Mouse (Mus musculus) stomach, embryonic 16.5 days (tissue): Measurements from ENCODE around the gene Card11. TPM values are rescaled to one million over a fixed set of nuclear protein-coding genes. Genes with fewer than 3 reads are reported as not detected.

Experiments
- ATAC-seq: fragments of 200-750 bp; cut with Nextera tagmentation; 2 replicates; pipeline ENCODE4 v1.8.0; 2017; ENCODE audit warnings: moderate number of reproducible peaks, moderate TSS enrichment; ENCODE audit not compliant: insufficient read depth, low FRiP score
- H3K27ac ChIP-seq: fragments of 300-500 bp; sonication (generic); 2 replicates; pipeline ENCODE4 v1.5.1; 2014; ENCODE audit warnings: low read length
- H3K27me3 ChIP-seq: fragments of 300-500 bp; sonication (generic); 2 replicates; pipeline ENCODE4 v1.6.1; 2014; ENCODE audit warnings: low read length, control low read depth, mixed read lengths; ENCODE audit not compliant: control insufficient read depth, insufficient read depth
- H3K36me3 ChIP-seq: fragments of 300-500 bp; sonication (generic); 2 replicates; pipeline ENCODE4 v1.6.1; 2014; ENCODE audit warnings: low read length; ENCODE audit not compliant: control insufficient read depth, insufficient read depth
- H3K4me1 ChIP-seq: fragments of 300-500 bp; sonication (generic); 2 replicates; pipeline ENCODE4 v1.6.1; 2014; ENCODE audit warnings: low read length, control low read depth, mixed read lengths; ENCODE audit not compliant: control insufficient read depth, insufficient read depth
- H3K4me2 ChIP-seq: fragments of 300-500 bp; sonication (generic); 2 replicates; pipeline ENCODE4 v1.6.1; 2014; ENCODE audit warnings: low read depth, low read length, mixed read lengths
- H3K4me3 ChIP-seq: fragments of 300-500 bp; sonication (generic); replicated peaks from 2 replicates; pipeline ENCODE4 v1.5.1; 2014; ENCODE audit warnings: mild to moderate bottlenecking, low read length
- H3K9ac ChIP-seq: fragments of 300-500 bp; sonication (generic); 2 replicates; pipeline ENCODE4 v1.6.1; 2014; ENCODE audit warnings: low read length
- H3K9me3 ChIP-seq: fragments of 300-500 bp; sonication (generic); replicated peaks from 2 replicates; pipeline ENCODE4 v1.6.1; 2016; ENCODE audit warnings: low read length, control low read depth; ENCODE audit not compliant: control insufficient read depth
- WGBS: fragments of 180-500 bp; shearing (Covaris S2); extraction: QIAGEN DNeasy Blood & Tissue Kit; methylation state at CpG from one replicate; pipeline ENCODE4 v1.1.7; 2014; 5-methylcytosine and 5-hydroxymethylcytosine counted together
- polyA plus RNA-seq: library from polyadenylated mRNA; unstranded; fragments of >200 nt; fragmentation: Nextera tagmentation; extraction: Ambion mirVana; gene quantifications from 2 replicates; pipeline ENCODE4 v1.2.1, GENCODE M21; 2015

Card11 gene
- polyA plus RNA-seq, 1 experiment from 2014 or later = 0.37 TPM

DNA sequence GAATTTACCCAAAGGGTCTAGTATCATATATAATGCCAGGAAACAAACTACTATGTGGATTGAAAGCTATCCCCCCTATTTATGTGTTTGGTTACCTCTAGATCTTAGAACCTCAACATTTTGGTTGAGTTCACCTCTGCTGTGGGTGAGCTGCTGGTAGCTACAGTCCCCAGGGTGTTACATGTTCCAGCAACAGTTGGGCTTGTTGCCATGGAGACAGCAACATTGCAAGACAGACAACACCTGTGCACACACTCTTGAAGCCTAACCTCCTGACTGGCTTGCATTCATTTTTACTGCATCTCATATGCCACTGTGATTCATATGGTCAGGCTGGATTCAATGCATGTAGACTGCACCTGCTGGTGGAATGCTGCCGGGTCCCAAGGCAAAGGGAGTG lies 32.6 kb upstream of the Card11 start:
- H3K27ac ChIP-seq = no peak overlapping the region
- no peak overlapping the region for H3K9ac ChIP-seq
- H3K27me3 ChIP-seq = no peaks in the 10 kb centered on the region
- WGBS = 71% methylated on average over 1 of the region's 1 CpGs
- H3K36me3 ChIP-seq = no peaks in the 10 kb centered on the region
- no peaks in the 10 kb centered on the region; the same call in 1 of the 2 replicates for H3K9me3 ChIP-seq
- H3K4me2 ChIP-seq = no peak overlapping the region
- no peaks in the 10 kb centered on the region for H3K4me1 ChIP-seq
- no peak overlapping the region for H3K4me3 ChIP-seq
- no peak for ATAC-seq

DNA sequence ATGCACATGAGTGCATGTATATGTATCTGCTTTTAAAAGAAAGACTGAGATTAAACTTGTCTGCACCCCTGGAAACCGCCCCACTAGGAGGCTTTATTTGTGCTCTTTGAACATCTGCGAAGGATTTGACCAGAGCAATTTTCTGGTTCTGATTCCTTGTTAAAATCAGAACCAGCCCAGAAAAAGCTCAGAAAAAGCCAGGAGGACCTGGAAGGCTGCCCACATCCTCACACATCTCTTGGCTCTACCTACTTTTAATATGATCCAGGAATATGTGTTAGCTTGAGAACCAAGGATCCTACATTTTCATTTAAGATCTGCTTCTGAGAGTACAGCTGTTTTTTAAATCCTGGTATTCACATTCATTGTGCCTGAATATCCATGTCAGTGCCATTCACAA lies 29.0 kb upstream of the Card11 start:
- no peak for ATAC-seq
- no peak overlapping the region for H3K4me3 ChIP-seq
- H3K9me3 ChIP-seq = no peaks in the 10 kb centered on the region; the same call in 1 of the 2 replicates
- H3K36me3 ChIP-seq = no peaks in the 10 kb centered on the region
- no peak overlapping the region for H3K4me2 ChIP-seq
- no peak overlapping the region for H3K27ac ChIP-seq
- no peaks in the 10 kb centered on the region for H3K27me3 ChIP-seq
- 75% methylated on average over 2 of the region's 2 CpGs for WGBS
- no peak overlapping the region for H3K9ac ChIP-seq
- H3K4me1 ChIP-seq = no peaks in the 10 kb centered on the region

- no peak for ATAC-seq
- no peaks in the 10 kb centered on the region for H3K36me3 ChIP-seq
- H3K4me2 ChIP-seq = no peak overlapping the region
- H3K9ac ChIP-seq = no peak overlapping the region
- no peaks in the 10 kb centered on the region for H3K27me3 ChIP-seq
- H3K27ac ChIP-seq = no peak overlapping the region
- H3K4me3 ChIP-seq = no peak overlapping the region
- H3K4me1 ChIP-seq = no peaks in the 10 kb centered on the region
- 97% methylated on average over 3 of the region's 3 CpGs for WGBS
- H3K9me3 ChIP-seq = no peaks in the 10 kb centered on the region
These were observed 25.3 kb upstream of the Card11 start for GRCm38 (mm10) chr5:141025635-141026034.

DNA sequence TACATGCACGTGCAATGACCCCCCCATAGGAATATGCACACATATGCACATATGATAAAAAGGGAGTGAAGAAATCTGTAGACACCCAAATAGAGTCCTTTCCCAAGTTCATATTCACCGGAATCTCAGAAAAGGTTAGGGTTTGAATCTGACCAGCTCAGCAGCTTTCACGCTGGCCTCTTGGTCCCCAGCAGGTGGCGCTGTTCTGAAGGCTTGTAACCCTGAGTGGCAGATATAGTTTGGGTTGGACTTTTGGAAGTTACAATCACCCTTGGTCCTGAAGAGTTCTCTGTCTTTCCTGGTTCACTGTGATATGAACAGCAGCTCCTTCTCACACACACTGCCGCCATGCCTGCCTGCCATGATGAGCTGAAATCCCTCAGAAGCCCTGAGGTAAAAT lies 24.1 kb upstream of the Card11 start:
- 65% methylated on average over 5 of the region's 5 CpGs for WGBS
- H3K36me3 ChIP-seq = no peaks in the 10 kb centered on the region
- H3K27ac ChIP-seq = no peak overlapping the region
- no peak overlapping the region for H3K9ac ChIP-seq
- no peaks in the 10 kb centered on the region for H3K4me1 ChIP-seq
- no peaks in the 10 kb centered on the region for H3K9me3 ChIP-seq
- ATAC-seq = no peak
- no peak overlapping the region for H3K4me3 ChIP-seq
- no peak overlapping the region for H3K4me2 ChIP-seq
- H3K27me3 ChIP-seq = no peaks in the 10 kb centered on the region

DNA sequence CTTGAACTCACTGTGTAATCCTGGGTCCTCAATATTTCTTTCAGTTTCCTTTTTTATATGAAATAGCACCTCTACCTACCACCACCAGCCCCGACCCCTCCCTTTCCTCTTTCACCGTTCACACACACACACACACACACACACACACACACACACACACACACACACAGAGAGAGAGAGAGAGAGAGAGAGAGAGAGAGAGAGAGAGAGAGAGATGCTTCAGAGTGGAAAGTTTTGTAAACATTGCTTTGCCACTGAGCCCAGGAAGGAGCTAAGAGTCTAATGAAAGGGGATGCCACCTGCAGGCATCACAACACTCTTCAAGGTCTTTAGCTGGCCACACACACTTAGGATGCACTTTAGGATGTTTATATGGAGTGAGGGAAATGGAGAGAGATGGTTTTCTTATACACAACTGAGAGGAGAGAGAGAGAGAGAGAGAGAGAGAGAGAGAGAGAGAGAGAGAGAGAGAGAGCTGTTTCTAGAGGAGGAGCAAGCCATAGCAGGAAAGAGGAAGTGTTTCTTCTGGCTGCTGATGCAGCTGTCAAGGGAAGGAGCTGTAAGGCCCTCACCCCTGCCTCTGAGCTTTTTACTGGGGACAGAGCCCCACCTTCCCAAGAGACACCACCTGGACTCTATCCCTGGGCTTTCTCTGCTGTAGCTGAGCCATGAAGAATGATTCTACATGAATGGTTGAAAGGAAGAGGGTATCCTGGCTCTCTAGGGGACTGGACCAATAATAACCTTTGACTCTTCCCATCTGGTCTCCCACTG lies 17.7 kb upstream of the Card11 start:
- Histone ChIP-seq H3K4me2 (no peak overlapping the region), H3K4me1 (no peaks in the 10 kb centered on the region), H3K9ac (no peak overlapping the region), H3K36me3 (no peaks in the 10 kb centered on the region), H3K27me3 (no peaks in the 10 kb centered on the region), H3K9me3 (no peaks in the 10 kb centered on the region), H3K27ac (no peak overlapping the region), H3K4me3 (no peak overlapping the region)
- WGBS = 59% methylated on average over 2 of the region's 2 CpGs
- ATAC-seq = no peak

- Histone ChIP-seq H3K9me3 (no peaks in the 10 kb centered on the region), H3K27me3 (no peaks in the 10 kb centered on the region), H3K36me3 (no peaks in the 10 kb centered on the region), H3K4me2 (no peak overlapping the region), H3K9ac (no peak overlapping the region), H3K4me3 (no peak overlapping the region), H3K27ac (no peak overlapping the region), H3K4me1 (no peaks in the 10 kb centered on the region)
- 65% methylated on average over 1 of the region's 1 CpGs for WGBS
- ATAC-seq = no peak
These were observed 15.7 kb upstream of the Card11 start for GRCm38 (mm10) chr5:141016082-141016481.

DNA sequence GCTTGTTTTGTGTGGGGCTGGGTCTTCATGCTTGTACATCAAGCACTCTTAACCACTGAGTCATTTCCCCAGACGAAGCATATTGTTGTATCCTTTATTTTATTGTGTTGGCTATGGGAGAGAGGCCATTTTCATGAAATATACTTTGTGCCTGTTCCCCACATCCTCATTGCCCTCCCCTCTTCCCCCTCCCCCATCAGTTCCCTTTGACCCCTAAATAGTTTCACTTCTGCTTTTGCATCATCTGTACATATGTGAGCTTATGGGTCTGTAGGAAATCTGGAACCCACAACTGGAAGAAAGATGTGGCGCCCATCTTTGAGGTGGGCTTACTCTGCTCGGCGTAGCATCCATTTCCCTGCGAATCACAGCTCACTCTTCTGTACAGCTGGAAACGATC lies 13.8 kb upstream of the Card11 start:
- no peak overlapping the region for H3K4me3 ChIP-seq
- no peaks in the 10 kb centered on the region for H3K9me3 ChIP-seq
- no peak overlapping the region for H3K9ac ChIP-seq
- H3K27me3 ChIP-seq = no peaks in the 10 kb centered on the region
- WGBS = 92% methylated on average over 6 of the region's 6 CpGs
- no peaks in the 10 kb centered on the region for H3K36me3 ChIP-seq
- ATAC-seq = no peak
- no peaks in the 10 kb centered on the region for H3K4me1 ChIP-seq
- H3K4me2 ChIP-seq = no peak overlapping the region
- no peak overlapping the region for H3K27ac ChIP-seq

- Histone ChIP-seq H3K4me3 (no peak overlapping the region), H3K27ac (no peak overlapping the region), H3K4me2 (peak overlapping the region; percentile 9; the same call in 1 of the 2 replicates), H3K9ac (no peak overlapping the region), H3K4me1 (no peaks in the 10 kb centered on the region), H3K27me3 (no peaks in the 10 kb centered on the region), H3K9me3 (no peaks in the 10 kb centered on the region), H3K36me3 (no peaks in the 10 kb centered on the region)
- ATAC-seq = peak; percentile 37; the same call in 1 of the 2 replicates
- 49% methylated on average over 9 of the region's 9 CpGs for WGBS
These were observed 13.1 kb upstream of the Card11 start for GRCm38 (mm10) chr5:141013465-141013864.

DNA sequence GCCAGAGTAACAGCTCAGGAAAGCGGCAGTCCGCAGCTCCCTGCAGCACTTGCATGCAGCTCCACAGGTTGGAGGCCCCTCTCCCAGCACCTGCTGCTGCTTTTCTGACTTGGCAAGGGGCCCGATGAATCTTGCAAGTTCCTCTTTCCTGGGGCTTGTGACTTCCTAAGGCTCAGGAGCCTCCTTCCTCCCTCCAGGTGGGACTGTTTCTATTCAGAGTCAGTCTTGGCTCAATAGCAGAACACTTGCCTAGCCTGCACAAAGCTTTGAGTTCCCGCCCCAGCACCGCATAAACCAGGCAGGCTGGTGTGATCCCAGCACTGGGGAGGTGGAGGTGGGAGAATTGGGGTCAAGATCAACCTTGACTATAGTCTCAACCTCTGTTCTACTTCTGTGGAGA lies 5.1 kb upstream of the Card11 start:
- Histone ChIP-seq H3K4me2 (no peak overlapping the region), H3K27ac (no peak overlapping the region), H3K27me3 (no peaks in the 10 kb centered on the region), H3K4me3 (no peak overlapping the region), H3K9ac (no peak overlapping the region), H3K4me1 (no peaks in the 10 kb centered on the region), H3K9me3 (no peaks in the 10 kb centered on the region), H3K36me3 (no peaks in the 10 kb centered on the region)
- no peak for ATAC-seq
- 67% methylated on average over 5 of the region's 5 CpGs for WGBS
